Mouse (Mus musculus): Measurements from ENCODE around the gene Rbm39.

DNA sequence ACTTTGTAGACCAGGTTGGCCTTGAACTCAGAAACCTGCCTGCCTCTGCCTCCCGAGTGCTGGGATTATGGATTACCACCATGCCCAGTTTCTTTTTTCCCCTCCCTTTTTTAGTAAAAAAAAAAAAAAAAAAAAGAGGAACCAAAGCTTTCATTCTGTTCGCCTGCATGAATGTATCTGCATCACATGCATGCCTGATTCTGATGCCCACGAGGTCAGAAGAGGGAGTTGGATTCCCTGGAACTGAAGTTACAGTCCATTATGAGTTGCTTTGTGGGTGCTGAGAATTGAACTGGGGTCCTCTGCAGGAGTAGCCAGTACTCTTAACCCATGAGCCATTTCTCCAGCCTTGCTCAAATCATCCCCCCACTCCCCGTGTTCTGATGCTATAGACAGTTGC, 21.4 kb upstream of the Rbm39 start:
- TF ChIP-seq GATA1 (IDR thresholded peaks at IDR 0.05; ENCODE audit: low read length) = no peak
- no peak for TF ChIP-seq TAL1 (IDR thresholded peaks at IDR 0.05; ENCODE audit: low read length)
